Mouse (Mus musculus) CH12.LX (cell line): ENCODE data around the gene Aspscr1.

Source experiments
- BHLHE40 ChIP-seq: IDR thresholded peaks from 2 replicates; pipeline ENCODE4 v1.6.1; 2011; ENCODE audit warnings: mild to moderate bottlenecking, low read depth, low read length, improper control_type of control experiment
- CTCF ChIP-seq, 2 experiments: IDR thresholded peaks in 1 of 2; conservative IDR thresholded peaks in 1 of 2; 2 replicates each; pipeline ENCODE4 v1.5.1; 2011 to 2012; ENCODE audit warnings: low read depth in 2 of 2, low read length in 2 of 2, improper control_type of control experiment in 1 of 2, inconsistent platforms in 1 of 2, mild to moderate bottlenecking in 1 of 2, moderate library complexity in 1 of 2
- MEF2A ChIP-seq: IDR thresholded peaks from 2 replicates; pipeline ENCODE4 v1.6.1; 2014; ENCODE audit warnings: low read depth, mild to moderate bottlenecking, inconsistent platforms, low read length, improper control_type of control experiment, borderline replicate concordance

GRCm38 (mm10) chr11:120697741-120698140 is 25.0 kb downstream of the Aspscr1 start:
- TF ChIP-seq MEF2A (no peak), CTCF (conservative IDR thresholded peaks at IDR 0.05 in 1 of 2, IDR thresholded peaks at IDR 0.05 in 1 of 2; ENCODE audit: low read depth in 2 of 2, low read length in 2 of 2) (no peak), BHLHE40 (no peak)
